Mouse (Mus musculus): ENCODE measurements around the gene Npcd.
A peak's percentile ranks its signal among the peaks of the same experiment; 100 is the strongest.

The Npcd gene

DNA sequence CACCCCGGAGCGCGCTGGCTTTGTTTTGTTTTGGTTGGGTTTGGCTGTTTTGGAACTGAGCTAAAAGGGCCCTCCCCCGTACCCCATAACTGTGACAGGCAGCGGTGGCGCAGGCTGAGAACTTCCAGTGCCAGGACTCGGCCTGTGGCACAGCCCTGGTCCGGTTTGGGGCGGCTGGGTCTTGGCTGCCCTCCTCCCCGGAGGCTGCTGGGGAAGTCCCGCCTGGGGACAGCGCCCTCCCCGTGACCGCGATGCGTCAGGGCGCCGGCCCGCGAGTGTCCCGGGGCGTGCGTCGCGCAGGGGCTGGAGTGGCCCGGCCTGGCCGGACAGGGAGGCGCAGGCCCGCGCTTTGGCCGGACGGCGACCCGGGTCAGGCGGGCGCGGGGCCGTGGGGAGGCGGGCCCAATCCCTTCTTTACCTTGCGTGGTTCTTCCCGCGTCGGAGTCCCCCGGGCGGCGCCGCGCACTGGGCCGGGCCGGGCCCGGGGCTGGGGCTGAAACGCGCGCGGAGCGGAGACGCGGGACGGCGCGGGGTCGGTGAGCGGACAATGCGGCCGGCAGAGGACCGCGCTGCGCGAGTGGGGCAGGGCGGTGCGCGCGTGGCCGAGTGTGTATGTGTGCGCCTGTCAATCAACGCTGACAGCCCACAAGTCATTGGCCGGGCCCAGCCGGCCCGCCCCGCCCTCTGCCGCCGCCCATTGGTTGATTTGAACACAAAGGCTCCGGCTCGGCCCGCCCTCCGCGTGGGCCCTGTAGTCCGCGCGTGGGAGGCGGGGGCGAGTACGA is 91.9 kb downstream of the Npcd start, which contains the start of gene Sun2:
Gene Sun2, minus strand, starts transcription at position 616 of the 785 bp plus-strand sequence.
- peak; percentile 76 for DNase-seq (ENCODE audit: low read depth, low spot score)

DNA sequence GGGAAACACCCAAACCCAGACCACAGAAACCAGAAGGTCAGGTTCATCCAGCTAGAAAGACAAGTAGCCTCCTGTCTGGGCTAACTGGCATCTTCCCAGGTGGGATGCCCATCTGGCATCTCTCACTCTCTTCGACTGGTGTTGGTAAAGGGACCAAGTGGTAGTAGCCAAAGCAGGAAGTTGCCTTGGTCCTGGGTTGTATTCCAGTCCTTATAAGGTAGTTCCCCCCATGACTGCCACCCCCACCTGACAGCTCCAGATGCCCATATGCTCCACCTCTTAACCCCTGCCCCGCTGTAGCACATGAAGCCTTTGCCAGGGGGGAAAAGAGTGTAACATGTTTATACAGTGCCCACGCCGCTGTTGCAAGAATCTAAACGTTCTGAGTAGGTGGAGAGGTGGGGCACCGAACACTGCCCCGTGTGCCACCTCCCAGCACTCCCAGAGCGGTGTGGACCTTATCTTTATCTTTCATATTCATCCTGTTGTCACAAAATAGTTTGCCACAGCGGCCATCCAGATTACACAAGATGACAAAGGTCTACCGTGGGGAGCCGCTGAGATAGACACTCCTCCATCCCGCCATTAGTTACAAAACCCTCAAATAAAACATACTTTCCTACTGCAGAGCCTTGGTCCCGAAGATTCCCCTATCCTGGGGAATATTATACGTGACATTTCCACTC is 92.7 kb downstream of the Npcd start:
- no peak for DNase-seq (ENCODE audit: low read depth, low spot score)

DNA sequence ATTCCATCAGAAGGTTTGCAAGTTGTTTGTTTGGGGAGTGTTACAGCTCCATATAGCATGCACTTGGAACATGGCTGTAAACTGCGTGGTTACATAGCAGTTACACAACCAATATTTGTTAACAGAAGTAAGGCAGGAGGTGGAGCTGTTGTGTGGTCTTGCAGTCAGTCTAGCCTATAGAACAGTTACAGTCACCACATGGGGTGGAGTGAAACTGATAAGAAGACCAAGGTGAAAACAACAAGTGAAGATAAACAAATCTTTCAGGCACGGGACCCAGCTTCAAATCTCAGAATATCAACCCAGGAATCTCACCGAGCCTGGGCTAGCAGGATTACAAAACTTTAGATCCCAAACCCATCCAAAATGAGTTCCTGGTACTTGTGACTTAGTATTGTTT is 93.3 kb downstream of the Npcd start:
- DNase-seq (ENCODE audit: low read depth, low spot score): no peak
